Mouse (Mus musculus): ENCODE measurements at regions not wholly inside any gene's neighbourhood (a gene's known extent, or its start where the extent isn't known, plus 50 kb on each side); places are given as distances from the start of the nearest gene placed in this dataset.

DNA sequence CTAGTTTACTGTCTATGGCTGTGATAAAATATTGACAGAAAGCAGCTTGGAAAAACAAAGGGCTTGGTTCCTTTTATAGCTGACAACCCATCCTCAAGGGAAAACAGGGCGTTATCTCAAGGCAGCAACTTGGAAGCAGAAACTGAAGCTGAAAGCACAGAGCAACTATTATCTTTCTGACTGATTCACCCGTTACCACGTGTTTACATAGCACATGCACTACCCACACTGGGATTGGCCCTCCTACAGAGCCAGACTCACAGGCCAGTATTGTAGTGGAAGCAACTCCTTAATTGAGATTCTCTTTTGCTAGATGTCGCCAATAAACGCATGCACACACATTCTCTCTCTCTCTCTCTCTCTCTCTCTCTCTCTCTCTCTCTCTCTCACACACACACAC is 465.5 kb downstream of the Pros1 start:
- no peak for DNase-seq (ENCODE audit: low spot score)

DNA sequence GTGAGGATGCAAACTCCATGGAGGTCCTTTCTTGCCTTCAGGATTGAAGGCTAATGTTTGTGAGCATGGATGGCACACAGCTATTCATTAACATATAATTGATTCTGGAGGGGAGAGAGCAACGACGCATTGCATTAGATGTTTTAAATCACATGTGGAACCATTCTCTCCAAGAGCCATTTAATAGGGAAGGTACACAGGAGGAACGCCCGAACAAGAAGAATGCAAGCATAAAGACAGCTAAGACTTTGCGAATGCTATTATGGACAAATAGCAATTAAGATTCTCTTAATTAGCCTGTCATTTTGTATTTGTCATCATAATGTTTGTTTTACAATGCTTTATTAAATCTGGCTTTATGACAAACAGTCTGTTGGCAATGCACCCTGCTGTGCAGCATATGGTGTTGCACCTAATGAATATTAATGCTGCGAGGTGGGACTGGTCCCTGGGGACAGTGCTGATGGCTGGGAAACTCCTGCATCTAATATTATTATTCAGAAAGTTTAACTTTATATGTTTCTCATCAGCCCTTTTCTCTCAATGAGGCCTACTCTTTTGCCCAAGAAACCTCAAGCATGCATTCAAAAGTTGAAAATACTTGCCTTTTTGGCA is 497.5 kb downstream of the Pros1 start:
- no peak for DNase-seq (ENCODE audit: low spot score)

- no peak for DNase-seq (ENCODE audit: low spot score)
Observed at GRCm38 (mm10) chr16:63369868-63370267, 494.1 kb downstream of the Epha3 start.

- no peak for DNase-seq (ENCODE audit: low spot score)
Observed at GRCm38 (mm10) chr16:63371275-63371674, 492.7 kb downstream of the Epha3 start.

DNA sequence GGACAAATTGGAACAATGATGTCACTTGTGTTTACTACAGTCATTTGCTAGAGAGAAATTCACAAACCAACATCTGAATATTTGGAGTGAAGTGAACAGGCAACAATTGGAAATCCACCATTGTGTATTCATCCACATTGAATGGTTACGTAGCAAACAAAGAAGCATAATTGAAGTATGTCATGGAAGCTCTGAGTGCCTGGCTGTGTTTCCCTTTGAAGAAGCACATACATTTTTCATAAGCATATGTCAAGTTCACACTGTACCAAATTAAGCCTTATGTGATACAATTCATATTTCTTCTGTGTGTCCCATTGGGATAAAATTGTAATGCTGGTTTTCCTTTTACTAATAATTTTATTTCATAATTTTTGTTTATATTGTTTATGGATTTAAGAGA is 459.0 kb downstream of the Epha3 start:
- DNase-seq (ENCODE audit: low spot score): no peak

GRCm38 (mm10) chr16:63412656-63413055 is 451.3 kb downstream of the Epha3 start:
- DNase-seq (ENCODE audit: low spot score): no peak

GRCm38 (mm10) chr16:63452301-63452700 is 411.7 kb downstream of the Epha3 start:
- DNase-seq (ENCODE audit: low spot score): no peak

DNA sequence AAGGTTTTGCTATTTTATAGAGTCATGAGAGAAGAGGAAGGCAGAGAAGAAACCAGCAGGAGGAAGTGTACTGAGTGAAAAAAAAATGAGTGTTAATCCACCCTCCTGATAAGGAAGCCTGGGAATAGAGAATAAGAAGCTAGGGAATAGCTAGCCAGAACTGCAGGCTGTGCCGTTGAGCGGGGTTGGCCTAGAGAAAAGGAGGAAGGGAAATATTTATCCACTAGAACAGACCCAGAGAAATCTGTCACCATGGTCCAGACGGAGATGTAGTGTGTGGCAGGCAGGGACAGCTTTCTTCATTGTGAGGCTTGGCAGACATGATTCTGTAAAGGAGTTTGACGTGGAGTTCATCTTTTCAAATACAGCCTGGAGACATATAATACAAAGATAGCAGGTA is 397.4 kb downstream of the Epha3 start:
- no peak for DNase-seq (ENCODE audit: low spot score)

DNA sequence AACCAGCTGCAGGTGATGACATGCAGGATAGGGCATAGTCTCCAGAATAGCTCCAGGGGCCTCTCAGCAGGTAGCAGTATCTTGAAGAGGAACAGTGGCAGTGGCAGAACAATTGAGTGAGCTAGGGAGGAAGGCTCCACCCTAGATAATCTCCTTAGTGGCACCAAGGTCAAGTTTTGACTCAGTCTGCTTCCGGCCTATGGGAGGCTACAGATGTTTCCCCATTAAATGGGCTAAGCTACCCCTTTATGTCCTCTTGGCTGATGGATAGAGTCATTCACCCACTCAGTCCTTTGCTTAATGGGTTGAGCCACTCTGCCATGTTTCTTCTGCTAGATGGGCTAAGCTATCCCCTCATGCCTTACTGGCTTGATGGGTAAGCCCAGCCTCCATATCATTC is 395.1 kb downstream of the Epha3 start:
- no peak for DNase-seq (ENCODE audit: low spot score)

Data from layer of hippocampus, adult 9-10 months (tissue).